Mouse (Mus musculus): ENCODE measurements around the gene Pde3b.
"Not testable (repeated sequence)": the region's sequence is repeated elsewhere in the genome, so short reads cannot be mapped to it uniquely, and the experiment has no call there.

Pde3b gene

DNA sequence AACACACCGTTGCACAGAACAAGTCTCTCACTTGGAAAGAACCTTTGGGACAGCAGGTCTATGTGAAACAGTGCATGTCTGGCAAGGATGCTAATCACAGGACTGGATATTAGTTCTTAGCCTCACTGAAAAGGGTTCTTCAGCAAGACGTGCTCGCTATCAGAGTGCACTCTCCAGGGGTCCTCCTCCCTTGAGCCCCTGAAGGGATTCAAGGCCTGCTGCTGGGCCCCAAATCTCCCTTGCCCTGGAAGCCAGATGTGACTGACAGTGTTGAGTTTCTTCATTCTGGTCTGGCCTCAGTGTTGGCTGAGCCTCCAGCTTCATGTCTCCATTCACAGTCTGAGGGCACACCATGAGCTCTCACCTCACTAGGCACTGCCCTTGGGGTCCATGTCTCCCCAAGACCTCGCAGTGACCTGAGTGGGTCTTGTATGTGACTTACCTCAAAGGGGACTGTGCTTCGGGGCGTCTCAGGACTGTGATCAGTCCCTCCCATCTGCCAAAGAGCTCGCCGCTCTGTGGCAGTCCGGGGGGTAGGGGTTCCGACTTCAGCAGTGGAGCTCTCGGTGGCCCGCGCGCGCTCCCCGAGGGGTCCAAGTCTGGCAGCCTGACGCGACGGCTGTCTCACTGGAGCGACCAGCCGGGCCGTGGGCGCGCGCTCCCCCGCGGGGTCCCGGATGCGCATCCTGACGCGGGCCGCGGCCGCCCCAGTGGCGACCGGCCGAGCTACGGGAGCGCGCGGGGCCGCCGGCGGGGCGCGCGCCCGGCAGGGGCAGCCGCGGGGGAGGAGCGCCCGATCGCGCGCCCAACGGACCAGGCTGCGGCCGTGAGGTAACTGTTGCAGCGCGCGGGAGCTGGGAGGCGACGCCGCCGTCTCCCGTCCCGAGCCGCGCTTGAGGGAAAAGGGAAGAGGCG is at the start of gene Pde3b:
Pde3b (plus strand) TSS at position 861 of the 915 bp plus-strand sequence.
- peak; percentile 74 for DNase-seq (ENCODE audit: low read depth, low spot score)

DNA sequence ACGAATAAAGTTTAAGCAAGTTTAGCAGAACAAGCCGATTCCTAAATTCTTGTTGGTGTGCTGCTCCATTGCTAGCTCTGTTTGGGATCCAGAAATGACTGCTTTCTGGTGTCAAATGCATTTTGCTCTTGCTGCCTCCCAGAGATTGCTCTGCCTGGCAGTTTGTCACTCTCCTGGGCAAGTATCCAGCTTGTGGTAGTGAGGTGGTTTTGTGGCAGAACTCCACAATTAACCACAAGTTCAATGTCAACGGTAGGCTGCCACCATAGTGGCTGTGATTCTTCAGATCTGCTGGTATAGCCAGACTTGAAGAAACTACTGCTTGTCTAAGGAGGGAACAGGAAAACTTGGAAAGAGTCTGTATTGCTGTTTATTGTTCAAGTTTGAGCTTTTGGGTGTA is 13.0 kb upstream of the Pde3b start:
- DNase-seq (ENCODE audit: low read depth, low spot score), result no peak

DNA sequence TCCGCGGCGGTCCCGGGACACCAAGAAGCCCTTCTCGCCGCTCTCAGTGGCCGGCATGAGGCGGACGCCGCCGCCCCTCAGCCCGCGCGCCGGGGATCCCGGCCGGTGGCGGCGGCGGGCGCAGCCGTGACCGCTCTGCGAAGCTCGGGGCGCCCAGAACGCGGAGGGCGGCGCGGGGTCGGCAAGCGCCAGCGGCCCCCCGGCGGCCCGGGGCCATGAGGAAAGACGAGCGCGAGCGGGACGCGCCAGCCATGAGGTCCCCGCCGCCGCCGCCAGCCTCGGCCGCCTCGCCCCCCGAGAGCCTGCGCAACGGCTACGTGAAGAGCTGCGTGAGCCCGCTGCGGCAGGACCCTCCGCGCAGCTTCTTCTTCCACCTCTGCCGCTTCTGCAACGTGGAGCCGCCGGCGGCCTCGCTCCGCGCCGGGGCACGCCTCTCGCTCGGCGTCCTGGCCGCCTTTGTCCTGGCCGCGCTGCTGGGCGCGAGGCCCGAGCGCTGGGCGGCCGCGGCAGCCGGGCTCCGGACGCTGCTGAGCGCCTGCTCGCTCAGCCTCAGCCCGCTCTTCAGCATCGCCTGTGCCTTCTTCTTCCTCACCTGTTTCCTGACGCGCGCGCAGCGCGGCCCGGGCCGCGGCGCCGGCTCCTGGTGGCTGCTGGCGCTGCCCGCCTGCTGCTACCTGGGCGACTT is 397 bp downstream of the Pde3b start:
- peak; percentile 71 for DNase-seq (ENCODE audit: low read depth, low spot score)

DNA sequence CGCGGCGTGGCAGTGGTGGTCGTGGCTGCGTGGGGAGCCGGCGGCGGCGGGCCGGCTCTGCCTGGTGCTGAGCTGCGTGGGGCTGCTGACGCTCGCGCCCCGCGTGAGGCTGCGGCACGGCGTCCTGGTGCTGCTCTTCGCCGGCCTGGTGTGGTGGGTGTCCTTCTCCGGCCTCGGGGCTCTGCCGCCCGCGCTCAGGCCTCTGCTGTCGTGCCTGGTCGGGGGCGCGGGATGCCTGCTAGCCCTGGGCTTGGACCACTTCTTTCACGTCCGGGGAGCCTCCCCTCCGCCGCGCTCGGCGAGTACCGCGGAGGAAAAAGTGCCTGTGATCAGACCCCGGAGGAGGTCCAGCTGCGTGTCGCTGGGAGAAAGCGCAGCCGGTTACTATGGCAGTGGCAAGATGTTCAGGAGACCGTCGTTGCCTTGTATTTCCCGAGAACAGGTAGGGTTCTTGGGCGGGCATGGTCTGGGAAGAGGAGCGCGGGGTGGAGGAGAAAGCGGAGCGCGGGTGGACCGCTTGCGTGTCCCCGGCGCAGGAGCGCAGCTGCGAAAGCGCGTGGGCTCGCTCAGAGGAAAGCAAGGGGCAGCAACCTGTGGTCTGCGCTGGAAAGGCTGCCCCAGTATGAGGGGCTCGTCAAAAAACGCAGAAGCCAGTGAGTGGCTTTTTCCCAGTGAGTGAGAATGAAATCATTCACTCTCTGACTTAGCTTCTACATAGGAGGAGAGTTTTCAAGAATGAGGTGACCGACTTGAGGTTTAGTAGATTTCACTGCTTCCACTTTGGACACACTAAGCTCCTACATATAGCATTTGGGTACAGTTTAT is 1.2 kb downstream of the Pde3b start:
- DNase-seq (ENCODE audit: low read depth, low spot score), result peak; percentile 65

DNA sequence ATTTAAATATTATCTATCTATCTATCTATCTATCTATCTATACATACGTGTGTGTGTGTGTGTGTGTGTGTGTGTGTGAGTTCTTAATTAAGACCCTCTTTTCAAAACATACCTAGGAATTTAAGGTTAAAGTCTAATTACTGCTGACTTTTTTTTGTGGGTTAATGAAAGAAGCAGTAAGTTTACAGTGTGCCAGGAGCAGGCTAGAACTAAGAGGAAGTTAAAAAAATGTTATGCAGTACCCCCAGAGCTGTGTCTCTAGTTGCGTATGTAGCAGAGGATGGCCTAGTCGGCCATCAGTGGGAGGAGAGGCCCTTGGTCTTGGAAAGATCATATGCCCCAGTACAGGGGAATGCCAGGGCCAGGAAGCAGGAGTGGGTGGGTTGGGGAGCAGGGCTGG is 4.2 kb downstream of the Pde3b start:
- DNase-seq (ENCODE audit: low read depth, low spot score), result not testable (repeated sequence)

DNA sequence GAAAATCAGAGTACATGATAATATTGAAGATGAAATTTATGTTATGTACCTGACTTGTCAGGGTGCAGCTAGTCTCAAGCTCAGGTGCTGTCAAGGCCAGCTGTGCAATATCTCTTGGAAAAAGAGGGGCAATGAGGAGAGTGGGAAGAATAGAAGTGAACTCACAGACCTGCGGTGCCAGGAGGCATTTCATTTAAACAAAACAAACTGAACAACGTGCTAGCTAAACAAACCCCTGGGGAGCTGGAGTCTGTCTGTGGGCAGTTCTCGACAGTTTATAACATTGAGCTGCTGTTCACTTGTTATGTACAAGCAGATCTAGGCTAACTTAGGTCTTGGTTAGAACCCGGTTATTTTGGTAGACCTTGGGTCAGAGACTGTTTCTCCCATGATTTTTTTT is 5.8 kb downstream of the Pde3b start:
- no peak for DNase-seq (ENCODE audit: low read depth, low spot score)

DNA sequence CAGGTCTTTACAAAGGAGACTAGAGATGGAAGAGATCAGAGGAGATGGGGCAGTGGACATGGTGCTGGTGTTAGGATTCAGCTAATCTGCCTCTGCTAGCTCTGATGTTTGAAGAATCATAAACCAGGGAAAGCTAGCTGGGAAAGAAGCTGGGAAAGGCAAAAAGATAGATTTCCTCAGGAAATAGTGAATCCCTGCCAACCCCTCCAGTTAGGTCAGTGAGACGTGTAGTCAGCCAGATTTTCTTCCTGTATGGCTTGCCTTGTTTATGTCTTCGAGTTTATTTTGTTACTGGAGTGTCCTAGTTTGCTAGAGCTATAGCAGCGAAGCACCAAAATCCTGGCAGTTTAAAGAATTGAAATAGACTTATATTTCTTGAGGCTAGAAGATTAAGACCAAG is 7.1 kb downstream of the Pde3b start:
- DNase-seq (ENCODE audit: low read depth, low spot score), result no peak

DNA sequence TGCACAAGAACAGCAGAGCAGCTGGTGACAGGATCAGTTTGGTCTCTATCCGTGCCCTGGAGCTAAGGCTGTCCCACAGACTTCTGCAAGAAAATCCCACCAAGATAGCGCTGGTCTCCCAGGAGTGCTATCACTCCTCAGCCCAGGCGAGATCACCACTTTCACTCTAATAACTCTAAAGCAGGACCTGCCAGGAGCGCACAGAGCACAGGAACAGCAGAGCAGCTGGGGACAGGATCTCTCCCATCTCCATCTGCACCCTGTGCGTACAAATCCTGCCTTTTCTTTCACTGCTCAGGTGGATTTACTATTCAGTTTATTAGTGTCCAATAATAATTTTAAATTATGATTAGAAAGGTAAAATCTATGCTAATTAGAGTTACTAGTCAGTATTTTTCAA is 14.7 kb downstream of the Pde3b start:
- DNase-seq (ENCODE audit: low read depth, low spot score), result no peak

DNA sequence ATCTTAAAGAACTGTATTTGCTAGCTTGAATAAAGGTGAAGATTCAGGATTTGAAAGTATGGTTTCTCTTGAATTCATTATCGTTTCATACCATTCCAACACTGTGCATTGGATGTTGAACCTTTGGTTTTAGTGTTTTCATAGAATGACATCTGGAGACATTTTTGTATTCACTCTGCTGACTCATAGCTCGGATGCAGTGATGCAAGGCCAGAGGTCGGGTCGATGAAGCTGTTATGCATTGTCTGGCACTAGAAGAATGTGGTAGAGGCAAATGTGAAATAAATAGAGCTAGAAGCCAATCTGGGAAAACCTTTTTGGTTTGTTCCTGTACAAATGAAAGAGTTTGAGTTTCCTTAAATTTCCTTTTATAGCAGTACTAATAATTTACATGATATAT is 16.9 kb downstream of the Pde3b start:
- DNase-seq (ENCODE audit: low read depth, low spot score), result no peak

DNA sequence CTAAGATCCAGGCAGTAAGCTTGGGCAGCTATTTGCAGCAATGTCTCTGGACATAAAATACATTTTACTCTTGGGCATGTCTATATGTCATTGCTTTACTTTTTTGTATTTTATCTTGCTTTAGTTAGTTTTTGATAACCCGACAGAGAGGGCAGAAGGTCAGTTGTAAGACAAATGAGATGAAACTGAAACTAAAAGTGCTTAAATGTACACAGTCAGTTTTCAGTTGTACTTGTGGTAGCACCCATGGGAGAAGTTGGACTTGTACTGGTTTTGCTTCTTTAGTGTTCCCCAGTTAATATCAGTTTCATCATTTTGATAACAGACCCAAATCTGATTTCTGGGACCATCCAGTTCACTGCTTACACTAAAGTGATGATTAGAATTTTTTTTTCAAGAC is 24.6 kb downstream of the Pde3b start:
- DNase-seq (ENCODE audit: low read depth, low spot score), result no peak

DNA sequence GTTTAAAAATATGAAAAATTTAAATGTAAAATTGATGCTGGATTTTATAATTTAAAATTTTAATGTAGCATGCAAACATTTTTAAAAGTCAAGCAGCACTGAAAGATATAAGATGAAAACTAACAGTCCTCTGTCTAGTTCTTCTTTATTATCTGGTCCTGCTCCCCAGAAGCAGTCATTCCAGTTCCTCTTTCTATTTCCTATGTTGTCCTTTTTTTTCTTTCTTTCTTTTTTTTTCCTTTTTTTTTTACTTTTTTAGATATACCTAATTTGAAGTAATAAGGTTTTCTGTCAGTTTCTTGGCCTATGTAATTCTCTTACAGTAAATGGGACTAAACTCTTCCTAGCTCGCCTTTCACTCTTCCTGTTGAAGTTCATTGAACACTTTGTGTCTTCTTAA is 25.4 kb downstream of the Pde3b start:
- DNase-seq (ENCODE audit: low read depth, low spot score), result no peak

DNA sequence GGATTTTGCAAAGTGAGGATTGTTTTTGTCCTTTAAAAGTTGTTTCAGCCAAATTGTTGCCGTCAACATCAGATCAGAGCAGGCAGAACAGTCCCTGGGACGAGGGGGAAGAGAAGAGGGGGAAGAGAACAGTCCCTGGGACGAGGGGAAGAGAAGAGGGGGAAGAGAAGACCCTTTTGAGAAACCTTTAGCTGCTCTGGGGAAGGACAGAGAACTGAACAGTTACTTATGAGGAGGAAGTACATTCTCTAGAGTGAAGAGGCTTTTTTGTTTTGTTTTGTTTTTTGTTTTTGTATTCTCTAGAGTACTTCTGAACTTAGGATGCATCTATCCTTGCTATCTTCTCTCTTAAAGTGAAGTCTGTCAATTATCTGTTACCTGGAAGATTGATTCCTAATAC is 37.8 kb downstream of the Pde3b start:
- DNase-seq (ENCODE audit: low read depth, low spot score), result no peak

DNA sequence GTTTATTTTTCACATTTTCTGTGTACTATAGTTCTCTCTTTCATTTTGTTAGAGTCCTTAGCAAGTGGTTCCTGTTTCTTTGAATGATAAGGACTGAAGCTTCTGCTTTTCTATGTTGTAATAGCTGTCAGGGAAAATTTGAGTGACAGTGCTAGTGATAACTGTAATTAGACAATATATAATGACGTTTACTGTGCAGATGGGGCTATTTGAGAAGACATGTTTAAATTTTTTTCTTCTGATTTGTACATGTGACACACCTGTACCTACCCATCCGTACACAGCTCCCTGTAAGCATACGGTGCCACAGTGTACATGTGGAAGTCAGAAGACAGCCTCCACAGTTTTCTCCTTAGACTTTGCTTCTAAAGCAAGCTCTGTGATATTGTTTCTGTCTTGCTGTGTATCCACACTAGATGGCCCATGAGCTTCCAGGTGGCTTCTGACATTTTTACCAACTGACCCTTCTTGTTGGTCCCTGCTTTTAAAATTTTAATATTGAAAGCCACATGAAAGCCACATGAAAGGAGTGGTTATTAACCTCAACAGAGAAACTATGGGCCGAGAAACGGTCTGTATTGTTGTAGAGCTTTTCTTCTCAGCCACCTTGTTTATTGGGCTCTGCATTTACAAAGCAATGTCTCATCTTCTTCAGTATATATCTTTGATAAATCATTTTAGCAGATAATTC is 38.4 kb downstream of the Pde3b start:
- DNase-seq (ENCODE audit: low read depth, low spot score), result no peak

DNA sequence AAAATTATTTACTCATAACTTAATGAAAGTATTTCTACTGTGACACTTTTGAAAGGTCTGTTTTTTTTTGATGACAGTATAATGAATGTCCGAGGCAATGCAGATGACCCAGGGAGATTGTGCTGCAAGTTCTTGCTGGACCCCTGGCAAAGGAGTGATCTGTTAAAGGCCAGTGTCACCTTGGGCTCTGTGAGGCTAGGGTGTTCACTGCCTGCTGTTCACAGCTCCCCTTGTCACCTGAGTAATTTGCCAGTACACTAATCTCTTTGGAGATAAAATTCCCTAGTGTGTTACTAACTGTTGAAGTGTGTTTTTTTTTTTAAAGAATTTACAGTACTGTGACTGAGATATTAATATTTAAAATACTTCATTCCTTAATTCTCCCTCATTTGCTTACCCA is 39.8 kb downstream of the Pde3b start:
- DNase-seq (ENCODE audit: low read depth, low spot score), result no peak

DNA sequence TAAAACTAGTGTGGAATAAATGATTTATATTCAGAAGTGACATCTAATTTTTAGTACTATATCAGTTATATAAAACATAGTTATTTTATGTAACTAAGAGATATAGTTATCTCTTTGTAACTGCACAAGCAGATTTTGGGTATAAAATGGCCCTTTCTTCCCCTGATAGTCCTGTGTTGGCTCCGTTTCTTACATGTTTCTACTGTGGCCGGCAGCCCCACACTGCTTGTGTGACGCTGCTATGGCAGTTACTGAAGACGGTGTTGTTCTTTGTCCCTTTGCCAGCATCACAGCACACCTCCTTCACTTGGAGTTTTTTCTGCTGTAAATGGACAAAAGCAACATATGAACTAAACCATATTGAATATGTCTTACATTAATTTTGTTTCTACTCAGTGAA is 41.8 kb downstream of the Pde3b start:
- no peak for DNase-seq (ENCODE audit: low read depth, low spot score)

DNA sequence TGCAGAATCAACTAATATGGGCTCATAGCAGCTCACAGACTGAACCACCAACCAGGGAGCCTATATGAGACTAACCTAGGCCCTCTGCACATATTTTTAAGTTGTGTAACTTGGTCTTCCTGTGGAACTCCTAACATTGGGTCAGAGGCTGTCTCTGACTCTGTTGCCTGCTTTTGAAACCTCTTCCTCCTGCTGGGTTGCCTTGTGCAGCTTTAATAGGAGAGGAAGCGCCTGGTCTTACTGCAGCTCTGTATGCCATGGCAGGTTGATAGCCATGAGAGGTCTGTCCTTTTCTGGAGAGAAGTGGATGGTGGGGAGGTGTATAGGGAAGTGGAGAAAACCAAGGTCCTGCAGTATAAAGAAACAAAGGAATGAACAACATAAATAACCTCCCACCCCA is 44.8 kb downstream of the Pde3b start:
- DNase-seq (ENCODE audit: low read depth, low spot score), result no peak

DNA sequence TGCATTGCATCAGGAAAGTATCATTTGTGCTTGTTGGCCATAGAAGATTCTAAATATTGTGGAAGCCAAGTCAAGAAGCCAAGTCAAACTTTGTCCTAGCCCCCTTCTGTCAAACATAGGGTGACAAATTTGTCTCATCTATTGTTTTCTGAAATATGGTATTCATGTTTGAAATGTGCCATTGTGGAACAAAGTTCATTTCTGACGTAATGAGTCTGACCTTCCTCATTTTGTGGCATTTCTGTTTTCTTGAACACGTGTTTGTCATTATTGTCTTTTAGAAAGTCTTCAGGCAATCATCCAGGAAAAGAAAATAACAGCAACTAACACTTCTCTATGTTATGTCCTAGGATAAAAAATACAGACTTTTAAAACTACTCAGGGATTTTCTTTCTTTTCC is 46.6 kb downstream of the Pde3b start:
- no peak for DNase-seq (ENCODE audit: low read depth, low spot score)

DNA sequence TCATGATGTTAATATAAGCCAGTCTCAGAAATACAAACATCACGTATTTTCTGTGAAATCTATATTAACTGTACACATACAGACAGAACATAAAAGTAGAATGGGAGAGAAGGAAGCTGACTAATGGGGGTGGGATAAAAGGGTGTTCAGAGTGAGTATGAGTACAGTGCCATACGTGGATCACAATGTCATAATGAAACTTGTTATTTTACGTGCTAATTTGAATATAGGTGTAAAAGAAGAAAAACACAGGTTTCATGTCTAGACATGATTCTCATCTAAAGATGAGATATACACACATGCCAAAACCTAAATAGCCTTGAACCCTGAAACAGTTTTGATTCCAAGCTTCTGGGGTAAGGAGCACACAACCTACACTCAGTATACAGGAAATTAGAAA is 51.3 kb downstream of the Pde3b start:
- DNase-seq (ENCODE audit: low read depth, low spot score), result no peak

DNA sequence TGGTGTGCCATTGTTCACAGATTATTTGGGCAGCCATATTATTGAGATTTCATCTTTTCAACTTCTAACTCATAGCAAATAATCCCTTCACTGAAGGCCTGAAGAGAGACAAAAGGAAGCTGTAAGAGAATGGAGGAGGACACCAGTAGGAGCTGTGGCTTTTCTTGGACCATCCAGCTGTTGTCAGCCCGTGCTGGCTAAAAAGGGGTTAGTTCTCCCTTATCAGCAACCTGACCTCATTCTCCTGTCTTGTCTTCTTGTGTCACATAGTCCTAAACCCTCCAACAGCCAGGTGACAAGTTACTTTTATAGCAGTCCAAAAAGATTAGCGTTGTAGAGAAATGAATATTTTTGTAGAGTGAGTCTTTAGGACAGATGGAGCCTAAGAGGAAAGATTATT is 57.4 kb downstream of the Pde3b start:
- no peak for DNase-seq (ENCODE audit: low read depth, low spot score)

DNA sequence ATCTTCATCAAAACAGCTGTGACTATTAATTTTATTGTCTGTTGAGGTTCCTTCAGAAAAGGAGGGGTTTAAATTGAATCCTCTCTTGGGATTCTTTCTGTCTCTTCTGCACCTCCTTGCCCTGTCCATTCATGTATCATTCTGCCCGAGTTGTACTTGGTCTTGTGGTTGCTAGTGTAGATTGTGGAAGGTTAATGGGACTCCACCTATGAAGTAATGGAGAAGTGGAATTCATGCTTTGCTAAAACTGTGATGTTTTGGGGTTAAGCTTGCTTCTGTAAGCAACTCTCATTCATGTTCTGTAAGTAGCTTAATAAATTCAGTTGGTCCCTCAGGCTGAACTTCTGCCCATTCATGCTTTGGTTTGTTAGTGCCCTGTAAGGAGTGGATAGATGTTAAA is 59.8 kb downstream of the Pde3b start:
- no peak for DNase-seq (ENCODE audit: low read depth, low spot score)

DNA sequence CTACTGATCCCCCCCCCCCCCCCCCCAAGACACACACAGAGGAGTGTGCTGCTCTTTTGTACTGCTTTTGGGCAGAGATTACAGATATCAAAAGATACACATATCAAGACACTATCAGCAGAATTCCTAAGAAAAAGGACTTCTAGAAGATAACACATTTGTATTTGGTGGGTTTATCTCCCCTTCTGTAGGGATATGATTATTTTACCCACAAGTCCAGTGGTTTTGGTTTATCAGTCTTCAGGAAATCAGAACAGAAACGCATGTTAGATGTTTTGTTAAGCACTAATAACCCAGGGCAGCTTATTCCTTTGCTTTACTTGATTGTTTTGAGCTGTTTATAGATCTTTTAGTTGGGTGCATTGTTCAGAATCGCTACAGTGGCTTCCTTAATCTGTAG is 62.8 kb downstream of the Pde3b start:
- DNase-seq (ENCODE audit: low read depth, low spot score), result no peak

DNA sequence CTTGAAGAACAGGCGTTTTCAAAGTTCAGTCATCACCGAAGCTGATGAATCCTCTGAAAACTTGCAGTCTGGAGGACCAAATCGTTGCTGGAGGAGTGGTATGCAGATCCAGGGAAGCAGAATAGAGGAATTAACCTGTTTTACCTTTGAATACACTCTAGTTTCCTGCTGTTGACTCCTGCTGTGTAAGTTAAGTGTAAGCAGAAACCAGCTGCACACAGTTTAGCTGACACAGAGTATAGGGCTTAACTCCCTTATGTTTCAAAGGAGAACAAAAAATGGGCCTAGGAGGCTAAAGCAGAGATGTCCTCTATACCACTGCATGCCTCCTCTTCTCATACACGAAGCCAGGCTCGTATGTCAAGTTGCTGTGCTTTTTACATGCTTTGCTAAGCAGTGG is 63.8 kb downstream of the Pde3b start:
- DNase-seq (ENCODE audit: low read depth, low spot score), result peak; percentile 78

Measured in ZHBTc4 (cell line).